Mouse (Mus musculus): ENCODE measurements around the gene Noa1.

The Noa1 gene

DNA sequence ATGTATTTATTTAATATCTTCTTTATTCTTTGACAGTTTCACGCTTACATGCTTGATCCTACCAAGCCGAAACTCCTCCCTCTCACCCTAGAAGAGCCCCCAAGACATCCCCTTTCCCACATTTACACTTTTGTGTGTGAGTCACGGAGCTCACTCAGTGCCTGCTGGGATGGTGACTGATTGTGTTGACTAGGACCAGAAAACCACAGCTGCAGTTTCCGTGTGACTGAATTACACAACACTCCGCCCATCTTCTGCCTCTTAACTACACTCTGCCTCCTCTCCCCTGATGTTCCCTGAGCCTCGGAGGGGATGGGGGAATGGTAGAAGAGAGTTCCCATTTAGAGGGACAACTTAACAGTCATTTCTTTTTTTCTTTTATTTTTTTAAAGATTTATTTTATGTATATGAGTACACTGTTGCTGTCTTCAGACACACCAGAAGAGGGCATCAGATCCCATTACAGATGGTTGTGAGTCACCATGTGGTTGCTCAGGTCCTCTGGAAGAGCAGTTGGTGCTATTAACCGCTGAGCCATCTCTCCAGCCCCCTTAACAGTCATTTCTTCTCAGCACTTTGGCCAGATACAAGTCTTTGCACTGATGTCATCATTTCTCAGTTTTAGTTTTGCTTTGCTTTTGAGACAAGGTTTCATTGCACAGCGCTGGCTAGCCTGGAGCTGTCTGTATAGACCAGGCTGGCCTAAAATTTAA lies 57.6 kb downstream of the Noa1 start:
- no peak for DNase-seq

DNA sequence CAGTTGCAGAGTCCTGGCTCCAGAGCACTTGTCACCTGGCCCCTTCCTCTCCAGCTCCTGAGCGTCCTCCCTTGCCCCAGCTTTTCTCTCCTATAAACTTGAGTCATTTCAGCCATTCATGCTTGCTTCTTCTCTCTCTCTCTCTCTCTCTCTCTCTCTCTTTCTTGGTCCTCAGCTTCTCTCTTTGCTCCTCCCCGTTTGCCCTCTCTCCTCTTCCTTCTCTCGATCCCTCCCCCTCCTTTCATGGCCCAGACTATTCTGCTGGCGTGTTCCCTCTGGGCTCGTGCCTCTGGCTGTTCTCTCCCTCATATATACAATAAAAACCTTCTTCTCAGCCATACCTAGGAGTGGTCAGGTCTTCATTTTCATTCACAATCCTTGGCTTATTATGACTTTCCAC lies 58.2 kb downstream of the Noa1 start:
- DNase-seq: no peak

DNA sequence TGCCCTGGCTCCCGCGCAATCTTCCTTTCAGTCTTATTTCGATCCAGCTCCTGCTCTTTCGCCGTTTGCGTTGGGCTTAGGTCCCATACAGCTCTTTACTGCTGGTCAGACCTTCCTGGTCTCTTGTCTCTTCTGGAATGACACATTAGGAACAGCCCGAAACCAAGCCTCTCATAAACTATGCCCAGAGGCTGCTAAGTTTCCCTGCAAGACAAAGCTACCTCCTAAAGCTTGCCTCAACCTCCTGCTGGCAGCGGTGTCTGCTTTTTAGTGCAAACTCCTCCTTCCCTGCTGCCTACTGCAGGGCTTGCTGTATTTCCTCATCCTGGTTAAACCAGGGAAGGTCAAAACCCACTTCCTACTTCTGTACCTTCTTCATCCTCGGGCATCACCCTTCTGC lies 59.8 kb downstream of the Noa1 start:
- no peak for DNase-seq

DNA sequence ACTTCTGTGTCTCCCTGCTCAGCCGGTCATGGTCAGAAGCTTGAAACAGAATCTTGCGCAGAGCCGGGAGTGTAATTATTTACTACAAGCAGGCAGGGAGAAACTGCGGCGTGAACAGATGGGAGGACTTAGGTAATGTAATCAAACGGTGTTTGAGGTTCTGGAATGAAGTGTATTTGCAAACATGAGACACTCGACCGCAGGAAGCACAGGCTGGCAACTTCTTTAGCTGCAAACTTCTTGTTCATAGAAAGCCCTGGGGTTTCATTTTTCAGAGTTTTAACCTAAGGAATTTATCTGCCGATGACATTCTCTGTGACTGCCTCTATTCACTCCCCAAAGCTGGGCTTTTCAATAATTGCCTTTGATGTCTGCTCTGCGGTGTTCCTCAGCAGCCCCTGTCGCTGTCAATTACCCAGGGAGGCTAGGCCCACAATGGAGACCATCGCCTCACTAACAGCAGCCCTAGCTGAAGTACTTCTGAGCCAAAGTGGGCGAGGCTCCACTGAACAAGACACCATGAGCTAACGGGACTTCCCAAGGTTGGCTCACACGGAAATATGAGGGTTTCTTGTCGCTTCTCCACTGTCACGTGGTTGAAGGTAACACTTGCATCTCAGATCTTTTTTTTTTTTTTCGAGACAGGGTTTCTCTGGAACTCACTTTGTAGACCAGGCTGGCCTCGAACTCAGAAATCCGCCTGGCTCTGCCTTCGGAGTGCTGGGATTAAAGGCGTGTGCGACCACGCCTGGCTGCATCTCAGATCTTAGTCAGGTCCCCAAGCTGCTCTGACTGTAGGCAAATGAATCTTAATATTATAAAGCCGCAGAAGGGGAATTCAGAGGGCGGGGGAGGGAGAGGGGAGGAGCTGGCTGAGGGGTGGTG lies 63.9 kb downstream of the Noa1 start:
- peak; percentile 8 for DNase-seq

DNA sequence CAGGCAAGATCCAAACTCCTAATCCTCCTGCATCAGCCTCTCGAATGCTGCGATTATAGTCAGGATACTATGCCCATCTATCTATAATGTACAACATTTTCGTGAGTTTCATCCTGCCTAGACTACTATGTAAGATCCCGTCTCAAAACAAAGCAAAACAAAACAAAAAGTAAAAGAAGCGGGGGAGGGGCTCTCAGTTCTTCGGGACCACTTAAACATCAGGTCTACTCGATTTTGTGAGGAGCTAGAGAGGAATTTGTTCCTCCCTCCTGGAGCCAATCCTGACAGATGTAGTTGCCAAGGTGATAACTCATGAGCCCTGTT lies 64.5 kb downstream of the Noa1 start:
- no peak for DNase-seq

DNA sequence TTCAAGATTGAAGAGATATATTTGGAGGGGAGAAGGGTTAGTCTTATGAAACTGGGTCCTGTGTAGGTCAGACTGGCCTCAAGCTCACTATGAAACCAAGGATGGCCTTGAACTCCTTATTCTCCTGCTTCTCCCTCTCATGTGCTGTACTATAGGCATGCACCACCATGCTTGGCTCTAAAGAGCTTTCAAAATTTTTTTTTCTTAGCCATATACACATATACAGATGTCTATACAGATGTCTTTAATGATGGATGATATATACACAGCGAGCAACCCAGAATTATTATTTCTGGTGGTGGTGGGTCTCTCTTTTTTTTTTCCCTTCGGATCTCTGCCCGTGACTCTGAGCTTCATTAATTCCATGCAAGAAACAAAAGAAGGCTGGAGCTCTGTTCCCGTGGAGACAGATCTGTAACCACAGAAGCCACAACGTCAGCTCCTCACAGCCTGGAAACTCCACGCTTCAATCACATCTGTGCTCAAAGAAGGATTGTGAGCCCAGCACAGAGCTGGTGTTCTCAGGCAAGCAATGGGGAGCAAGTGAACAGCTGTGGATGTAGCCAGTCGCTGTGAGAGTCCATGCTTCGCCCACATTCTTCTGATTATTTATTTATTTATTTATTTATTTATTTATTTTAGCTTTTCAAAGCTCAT lies 65.4 kb downstream of the Noa1 start:
- no peak for DNase-seq
